Mouse (Mus musculus): Measurements from ENCODE around the gene Cntrl. TPM values are rescaled to one million over a fixed set of nuclear protein-coding genes. Genes with fewer than 3 reads are reported as not detected.

Cntrl gene
- polyA plus RNA-seq (2017; shearing (Covaris generic)), result 100 to 1,000 TPM in 1 of 2 experiments, 10 to 100 TPM in 1; 86.2 to 101 TPM

DNA sequence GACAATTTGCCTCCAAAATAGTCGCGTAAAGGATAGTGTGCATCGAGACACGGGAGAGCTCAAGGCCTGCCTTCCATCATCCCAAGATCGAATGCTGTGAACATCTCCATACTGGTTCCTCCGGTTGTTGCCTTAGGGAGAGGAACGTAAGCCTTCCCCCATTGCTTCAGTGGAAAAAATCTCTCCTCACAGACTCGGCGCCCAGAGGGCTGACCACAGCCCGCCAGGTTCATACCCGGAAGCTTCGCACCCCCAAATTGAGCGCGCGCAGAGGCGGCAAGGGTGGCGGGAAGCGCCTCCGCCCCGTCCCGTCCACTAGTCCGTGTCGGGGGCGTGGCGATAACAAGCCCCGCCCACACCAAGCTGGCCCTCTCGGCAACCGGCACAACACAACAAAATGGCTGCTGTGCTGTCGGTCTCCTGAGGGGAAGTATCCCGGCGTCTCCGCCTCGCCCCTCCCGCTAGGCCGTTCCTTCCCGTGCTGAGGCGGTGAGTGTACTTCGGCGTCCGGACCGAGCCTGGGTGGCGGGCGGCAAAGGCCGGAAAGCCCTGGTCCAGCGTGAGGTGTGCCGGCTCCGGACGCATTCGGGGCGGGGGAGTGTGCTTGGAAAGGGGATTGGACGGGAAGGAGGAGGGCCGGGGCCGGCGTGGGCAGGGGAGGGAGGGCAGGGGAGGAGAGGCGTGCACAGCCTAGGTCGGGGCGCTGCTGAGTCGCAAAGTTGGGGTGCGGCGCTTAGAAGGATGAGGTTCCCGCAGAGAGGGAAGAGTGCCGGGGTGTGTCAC lies at the start of gene Cntrl:
Gene Cntrl, plus strand, starts transcription at position 352 of the 783 bp plus-strand sequence.

DNA sequence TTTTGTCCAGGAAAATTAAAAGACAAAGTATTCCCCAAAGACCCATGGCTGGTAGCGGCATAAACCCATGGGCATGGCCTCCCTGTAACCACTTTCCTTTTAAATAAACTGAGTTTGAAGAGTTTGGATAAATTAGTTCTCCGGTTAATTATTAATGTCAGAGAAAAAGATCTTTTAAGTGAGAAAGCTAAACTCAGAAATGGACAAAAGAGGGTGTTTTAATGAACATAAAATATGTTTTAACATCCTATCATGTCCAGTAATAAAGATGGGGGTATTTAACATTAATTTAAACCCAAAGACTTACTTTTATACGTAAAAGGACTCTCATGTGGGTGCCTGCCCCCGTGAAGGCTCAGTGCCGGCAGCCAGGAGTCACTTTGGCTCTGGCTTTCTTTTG lies 48.0 kb upstream of the Cntrl start, which contains the start of gene Hc:
Gene Hc, minus strand, starts transcription at position 101 of the 400 bp plus-strand sequence.

DNA sequence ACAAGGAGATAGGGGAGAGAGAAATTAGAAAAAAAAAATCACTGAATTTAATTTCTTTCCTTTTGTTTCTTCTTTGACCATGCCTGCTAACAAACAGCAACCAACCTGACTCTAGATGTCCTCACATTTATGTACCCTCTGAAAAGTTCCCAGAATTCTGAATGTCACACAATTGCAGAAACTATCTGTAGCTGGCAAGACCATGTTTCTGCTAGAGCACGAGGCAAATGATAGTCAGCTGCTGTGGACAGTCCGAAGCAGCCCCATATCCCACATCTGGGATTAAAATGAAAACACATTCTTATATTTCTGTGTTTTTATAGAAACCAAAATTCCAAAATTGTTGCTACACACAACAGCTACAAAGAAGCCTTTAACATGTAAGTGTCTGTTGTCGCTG lies 7.8 kb upstream of the Cntrl start, which contains the start of gene AI182371:
Gene AI182371, minus strand, starts transcription at position 101 of the 400 bp plus-strand sequence.

DNA sequence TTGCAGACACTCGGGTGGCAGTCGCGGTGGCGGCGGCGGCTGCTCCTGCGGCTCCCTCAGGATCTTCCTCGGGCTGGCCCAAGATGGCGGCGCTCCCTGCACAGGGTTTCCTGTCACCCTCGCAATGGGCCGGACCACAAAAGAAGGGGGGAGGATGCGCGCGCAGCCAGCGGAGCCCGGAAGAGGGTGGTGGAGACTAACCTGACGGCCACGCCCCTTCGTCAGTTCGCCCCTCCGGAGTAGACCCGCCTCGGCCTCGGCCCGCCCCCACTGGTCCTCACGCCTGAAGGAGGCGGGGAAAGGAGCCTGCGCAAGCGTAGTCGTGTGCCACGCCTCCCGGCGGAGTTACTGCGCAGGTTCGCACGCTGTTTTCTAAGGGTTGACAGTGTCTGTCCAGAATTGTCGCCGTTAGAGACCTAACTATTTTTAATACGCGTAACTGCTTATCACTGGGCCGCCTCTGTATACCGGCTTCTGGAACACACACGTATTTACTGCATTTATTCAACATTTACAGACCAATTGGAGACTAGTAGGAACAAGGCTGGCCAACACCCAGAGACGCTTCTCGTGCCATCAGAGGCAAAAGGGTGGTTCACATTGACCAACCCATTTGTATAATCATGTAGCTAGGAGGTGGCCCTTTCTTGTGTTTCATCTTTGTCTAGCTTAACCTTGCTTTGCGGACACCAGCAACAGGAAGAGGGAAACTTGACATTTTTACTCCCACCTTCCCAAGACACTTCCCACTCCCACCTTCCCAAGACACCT lies 91.8 kb downstream of the Cntrl start, which contains the start of gene Rab14:
Gene Rab14, minus strand, starts transcription at position 223 of the 771 bp plus-strand sequence.

Other genes starting within 250 kb of the Cntrl start
- gene Cutal, start 235.1 kb upstream of the Cntrl start, polyA plus RNA-seq (2017; shearing (Covaris generic)), result under 1 TPM in 1 of 2 experiments, not detected in 1; 0.29 TPM
- 100 to 1,000 TPM in 1 of 2 experiments, 10 to 100 TPM in 1; 97.6 to 110 TPM for gene Psmd5, start 234.5 kb upstream of the Cntrl start, polyA plus RNA-seq (2017; shearing (Covaris generic))
- 1 to 10 TPM; 2.2 to 3.2 TPM for gene Phf19, start 195.5 kb upstream of the Cntrl start, polyA plus RNA-seq (2017; shearing (Covaris generic))
- 100 to 1,000 TPM; 305 to 432 TPM for gene Traf1, start 147.7 kb upstream of the Cntrl start, polyA plus RNA-seq (2017; shearing (Covaris generic))
- gene Hc, start 48.1 kb upstream of the Cntrl start, polyA plus RNA-seq (2017; shearing (Covaris generic)), result under 1 TPM; 0.20 to 0.60 TPM
- gene AI182371, start 7.9 kb upstream of the Cntrl start, polyA plus RNA-seq (2017; shearing (Covaris generic)), result 1 to 10 TPM in 1 of 2 experiments, under 1 TPM in 1; 0.48 to 2.4 TPM
- gene Rab14, start 91.6 kb downstream of the Cntrl start, polyA plus RNA-seq (2017; shearing (Covaris generic)), result 100 to 1,000 TPM; 148 to 163 TPM
- gene Gsn, start 146.9 kb downstream of the Cntrl start, polyA plus RNA-seq (2017; shearing (Covaris generic)), result 10 to 100 TPM; 28.1 to 30.6 TPM
- 1 to 10 TPM in 1 of 2 experiments, under 1 TPM in 1; 0.86 to 4.4 TPM for gene Stom, start 227.5 kb downstream of the Cntrl start, polyA plus RNA-seq (2017; shearing (Covaris generic))

Data from inflammation-experienced regulatory T-cells (primary cell).